Comparison of ENCODE assay signal across 30 mouse cellular contexts in the genomic region with DNA sequence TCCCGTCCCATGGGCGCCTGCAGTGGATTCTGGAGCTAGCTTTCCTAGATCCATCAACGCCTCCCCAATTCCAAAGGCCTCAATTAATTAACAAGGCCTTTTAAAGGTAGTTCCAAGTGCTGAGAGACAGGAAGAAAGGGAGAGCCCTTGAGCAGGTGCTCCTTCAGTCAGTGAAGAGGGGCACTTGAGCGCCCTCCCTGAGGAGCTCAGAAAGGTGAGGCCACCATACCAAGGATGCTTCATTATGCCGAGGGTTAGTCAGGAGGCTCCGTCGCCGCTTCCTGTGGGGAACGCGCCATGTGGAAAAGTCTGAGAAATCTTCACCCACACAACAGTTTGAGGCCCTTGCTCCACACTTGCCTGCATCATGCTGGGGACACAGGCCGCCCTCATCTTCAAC. TPM values are rescaled to one million over a fixed set of nuclear protein-coding genes. Genes with fewer than 3 reads are reported as not detected.
DNase-seq lines count a peak whose midpoint lies in the region; ATAC-seq lines count a peak whose summit lies in the region.
"Had no signal": no experiment of that assay in that cellular context is flagged by ENCODE, and none has a peak within 500 bp of the region (broad histone marks: within the 10 kb centered on the region; RNA-seq: fewer than 3 reads in every experiment).

No protein-coding gene starts in this region.

- H3K9ac ChIP-seq in intestine, embryonic 14.5 days (ENCODE audit: low read length): no peak overlapping the region
- no peak overlapping the region for H3K9ac ChIP-seq in intestine, embryonic 16.5 days (ENCODE audit: low read depth, low read length)
- H3K9ac ChIP-seq: embryonic facial prominence, embryonic 13.5 days; forebrain, embryonic 12.5 days; forebrain, embryonic 15.5 days; heart, embryonic 13.5 days; hindbrain, embryonic 12.5 days; hindbrain, embryonic 15.5 days had no signal

- H3K4me3 ChIP-seq in intestine, embryonic 14.5 days (ENCODE audit: low read depth, low read length): no peak overlapping the region
- no peak overlapping the region for H3K4me3 ChIP-seq in intestine, embryonic 16.5 days (ENCODE audit: low read length)
- H3K4me3 ChIP-seq: embryonic facial prominence, embryonic 10.5 days; embryonic facial prominence, embryonic 13.5 days; erythroblast, embryonic 14.5 days; forebrain, embryonic 12.5 days; forebrain, embryonic 15.5 days; heart, adult 2 months; heart, embryonic 10.5 days; heart, embryonic 13.5 days; hindbrain, embryonic 12.5 days; hindbrain, embryonic 15.5 days had no signal

- 94% methylated on average over 11 of the region's 11 CpGs for WGBS in intestine, embryonic 14.5 days
- 91% methylated on average over 11 of the region's 11 CpGs for WGBS in intestine, embryonic 16.5 days

- no peaks in the 10 kb centered on the region for H3K9me3 ChIP-seq in intestine, embryonic 14.5 days (ENCODE audit: control insufficient read depth, low read length)
- no peaks in the 10 kb centered on the region for H3K9me3 ChIP-seq in intestine, embryonic 16.5 days (ENCODE audit: control insufficient read depth, low read length)
- H3K9me3 ChIP-seq: embryonic facial prominence, embryonic 10.5 days; embryonic facial prominence, embryonic 13.5 days; forebrain, embryonic 12.5 days; forebrain, embryonic 15.5 days; G1E; heart, embryonic 10.5 days; heart, embryonic 13.5 days; hindbrain, embryonic 12.5 days; hindbrain, embryonic 15.5 days had no signal

- no peak overlapping the region for H3K27ac ChIP-seq in intestine, embryonic 14.5 days (ENCODE audit: low read depth)
- H3K27ac ChIP-seq in intestine, embryonic 16.5 days (ENCODE audit: low read length): no peak overlapping the region
- H3K27ac ChIP-seq: embryonic facial prominence, embryonic 10.5 days; embryonic facial prominence, embryonic 13.5 days; forebrain, embryonic 12.5 days; forebrain, embryonic 15.5 days; heart, adult 2 months; heart, embryonic 10.5 days; heart, embryonic 13.5 days; hindbrain, embryonic 12.5 days; hindbrain, embryonic 15.5 days had no signal

- no peaks in the 10 kb centered on the region for H3K27me3 ChIP-seq in intestine, embryonic 14.5 days (replicated peaks; ENCODE audit: control insufficient read depth, insufficient read depth, low read length)
- H3K27me3 ChIP-seq in intestine, embryonic 16.5 days (replicated peaks; ENCODE audit: control insufficient read depth, insufficient read depth, low read length): no peaks in the 10 kb centered on the region
- H3K27me3 ChIP-seq: CH12.LX; embryonic facial prominence, embryonic 13.5 days; forebrain, embryonic 12.5 days; forebrain, embryonic 15.5 days; heart, embryonic 13.5 days; hindbrain, embryonic 12.5 days; hindbrain, embryonic 15.5 days; Patski had no signal

- H3K4me2 ChIP-seq in intestine, embryonic 14.5 days (ENCODE audit: low read length): no peak overlapping the region
- H3K4me2 ChIP-seq in intestine, embryonic 16.5 days (ENCODE audit: low read depth, low read length): no peak overlapping the region
- H3K4me2 ChIP-seq: embryonic facial prominence, embryonic 13.5 days; forebrain, embryonic 12.5 days; forebrain, embryonic 15.5 days; heart, embryonic 13.5 days; hindbrain, embryonic 12.5 days; hindbrain, embryonic 15.5 days had no signal

- H3K36me3 ChIP-seq in intestine, embryonic 14.5 days (ENCODE audit: control insufficient read depth, insufficient read depth, low read length): peaks cover 61% of the 10 kb centered on the region
- H3K36me3 ChIP-seq in intestine, embryonic 16.5 days (ENCODE audit: control insufficient read depth, insufficient read depth, low read length): 0 out of 2 replicates have a peak, but pooled peaks cover 2% of the 10 kb centered on the region

- intact Hi-C loops in heart, postnatal 25 days (cut with DNase I): no loop called here

- no peak for ATAC-seq in intestine, embryonic 14.5 days (replicated peaks; ENCODE audit: low FRiP score, low TSS enrichment, low read depth)
- no peak for ATAC-seq in intestine, embryonic 16.5 days
- ATAC-seq: forebrain, embryonic 15.5 days; Patski had no signal

- no peaks in the 10 kb centered on the region for H3K4me1 ChIP-seq in intestine, embryonic 14.5 days (replicated peaks; ENCODE audit: control insufficient read depth, insufficient read depth, low read length)
- H3K4me1 ChIP-seq in intestine, embryonic 16.5 days (ENCODE audit: control insufficient read depth, insufficient read depth, low read length): no peaks in the 10 kb centered on the region
- H3K4me1 ChIP-seq: embryonic facial prominence, embryonic 10.5 days; forebrain, embryonic 12.5 days; forebrain, embryonic 15.5 days; heart, embryonic 13.5 days; hindbrain, embryonic 12.5 days; hindbrain, embryonic 15.5 days had no signal

- DNase-seq in intestine, embryonic 14.5 days (ENCODE audit: low spot score): peak; percentile 48
- peak; percentile 3 for DNase-seq in ovary, postnatal 36 days (ENCODE audit: low spot score)
- no peak for DNase-seq in ovary, postnatal 14 days (ENCODE audit: low spot score)
- DNase-seq in lung, postnatal 25 days (ENCODE audit: low spot score): peak; percentile 18
- DNase-seq in heart, postnatal 25 days (ENCODE audit: low spot score): no peak
- no peak for DNase-seq in gastrocnemius, adult 18-20 months (ENCODE audit: low spot score)
- DNase-seq: B cell, adult 2 months; cerebellum, adult 11-12 months; cerebellum, adult 8-10 months; cerebellum, postnatal 10 days; cerebellum, postnatal 36 days; embryo, embryonic 11 days; gastrocnemius, postnatal 10 days; heart, adult 2 months; heart, postnatal 14 days had no signal

RNA-seq across cellular contexts. Expression of gene Gsg1l, which starts 18.2 kb away (rescaled TPM):
- polyA plus RNA-seq in intestine, embryonic 14.5 days (2014; fragmentation: Nextera tagmentation; extraction: Ambion mirVana): 1.0 and 1.2 TPM in 2 replicates
- polyA plus RNA-seq in intestine, embryonic 16.5 days (2015; fragmentation: Nextera tagmentation; extraction: Ambion mirVana): 0.48 and 0.69 TPM in 2 replicates
- 10 to 100 TPM; 10.3 to 12.6 TPM for total RNA-seq in heart, postnatal 25 days (2021)
- under 1 TPM in 1 of 2 experiments, not detected in 1; 0.05 TPM for total RNA-seq in gastrocnemius, adult 18-20 months (2021)
- total RNA-seq: CH12.LX; gastrocnemius, postnatal 36 days; granulocyte monocyte progenitor cell, adult 5-6 weeks had no signal
- polyA plus RNA-seq: erythroblast, embryonic 14.5 days; G1E; Patski had no signal

Comparison
In these comparisons a context has a peak if more than half of its experiments do, and no peak if none do; other contexts are left out.
1. DNase-seq: peak in intestine, embryonic 14.5 days (single experiment), ovary, postnatal 36 days (single experiment) and lung, postnatal 25 days (single experiment); none in ovary, postnatal 14 days (single experiment), heart, postnatal 25 days (single experiment) and gastrocnemius, adult 18-20 months (single experiment).
2. RNA of gene Gsg1l, which starts 18.2 kb away (total RNA-seq): 10.3 to 12.6 TPM in heart, postnatal 25 days; 0.05 TPM in gastrocnemius, adult 18-20 months; every median in the first group is over 10 times any median in the second.